Mouse (Mus musculus): ENCODE measurements around the gene Grik5.

Grik5 gene

DNA sequence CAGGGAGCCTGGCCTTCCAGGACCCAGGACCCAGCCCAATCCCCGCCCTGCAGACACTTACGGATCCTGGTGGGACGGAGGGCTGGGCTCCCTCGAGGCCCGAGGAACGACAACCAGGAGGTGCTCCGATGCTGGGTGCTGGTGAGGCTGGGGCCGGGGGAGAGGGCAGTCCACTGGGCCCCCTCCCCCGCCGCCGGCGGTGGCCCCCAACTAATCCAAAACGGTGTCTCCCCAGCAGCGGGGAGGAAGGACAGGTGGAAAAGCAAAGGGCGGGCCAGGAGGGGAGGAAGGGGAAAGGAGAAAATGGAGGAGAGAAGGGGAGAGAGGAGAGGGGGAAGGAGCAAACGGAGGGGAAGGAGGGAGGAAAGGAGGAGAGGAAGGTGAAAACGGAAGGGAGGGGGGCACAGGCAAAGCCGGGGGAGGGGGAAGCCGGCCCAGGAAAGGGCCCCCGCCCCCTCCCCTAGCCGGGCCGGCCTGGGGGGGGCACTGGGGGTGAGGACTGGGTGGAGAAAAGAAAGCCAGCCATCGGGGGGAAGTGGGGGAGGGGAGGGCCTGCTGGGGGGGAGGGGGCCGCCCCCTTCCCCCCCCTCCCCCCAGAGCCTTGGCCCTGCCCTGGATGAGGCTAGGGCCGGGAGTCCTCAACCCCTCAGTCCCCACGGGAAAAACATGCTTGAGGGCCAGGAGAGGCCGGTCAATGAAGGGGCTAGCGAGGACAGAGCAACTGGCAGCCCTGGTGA lies at the start of gene Grik5, which contains the start of gene Zfp574:
Grik5 (minus strand) TSS at position 368 of the 737 bp plus-strand sequence.
Zfp574 (plus strand) TSS at position 589 of the 737 bp plus-strand sequence.
- DNase-seq (ENCODE audit: low spot score): no peak

DNA sequence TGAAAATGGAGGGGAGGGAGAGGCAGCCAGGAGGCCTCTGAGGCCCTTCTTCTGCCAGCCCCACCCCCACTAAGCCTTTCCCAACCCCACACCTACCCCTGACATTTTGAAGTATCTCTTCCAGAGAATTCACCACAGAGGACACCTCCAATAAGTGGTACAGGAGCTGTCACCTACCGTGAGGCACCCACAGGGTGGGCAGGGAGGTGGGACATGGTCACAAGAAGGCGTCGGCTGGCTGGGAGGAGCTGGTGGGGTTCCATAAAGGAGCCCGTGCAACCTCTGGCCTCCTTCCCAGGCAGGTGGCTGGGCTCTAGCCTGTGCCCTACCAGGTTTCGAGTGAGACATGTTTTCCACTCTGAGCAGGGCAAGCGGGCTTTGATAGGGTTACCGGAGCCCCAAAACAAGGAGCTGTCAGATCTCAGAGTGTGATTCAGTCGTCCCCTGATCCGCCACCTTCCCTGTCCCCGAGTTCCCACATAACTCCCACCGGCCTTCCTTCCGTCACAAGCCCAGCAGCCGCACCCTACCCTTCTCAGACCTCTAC lies 49.2 kb upstream of the Grik5 start:
- no peak for DNase-seq (ENCODE audit: low spot score)

DNA sequence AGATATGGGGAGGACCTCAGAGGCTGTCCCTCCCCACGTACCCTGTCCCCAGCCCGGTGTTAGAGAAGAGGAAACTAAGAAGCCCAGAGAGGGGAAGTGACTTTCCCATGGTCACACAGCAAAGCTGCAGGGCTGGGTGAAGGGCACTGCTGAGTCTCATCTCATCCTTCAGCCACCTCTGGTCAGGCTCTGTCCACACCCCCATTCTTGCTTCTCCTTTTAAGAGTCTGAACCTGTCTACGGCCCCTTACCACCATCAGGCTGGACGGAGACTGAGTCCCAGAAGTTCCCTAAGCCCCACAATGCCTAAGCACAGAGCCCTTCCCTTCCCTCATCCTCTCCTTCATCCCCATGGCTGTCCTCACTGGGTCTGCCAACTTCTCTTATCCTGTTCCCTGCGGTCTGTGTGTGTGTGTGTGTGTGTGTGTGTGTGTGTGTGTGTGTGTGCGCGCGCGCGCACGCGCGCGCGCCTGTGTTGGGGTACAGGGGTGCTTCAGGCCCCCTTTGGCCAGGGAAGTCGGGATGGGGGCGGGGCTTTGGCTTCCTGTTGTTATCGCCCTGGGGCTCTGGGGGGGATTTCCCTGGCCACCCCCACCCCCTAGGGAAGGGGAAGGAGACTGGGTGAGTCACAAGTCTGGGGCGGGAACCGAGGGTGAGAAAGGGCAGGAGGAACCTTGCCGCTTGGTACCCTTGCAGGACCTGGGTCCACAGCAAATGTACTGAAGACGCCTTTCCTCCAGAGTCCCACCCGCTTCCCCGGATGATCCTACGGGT lies 48.1 kb upstream of the Grik5 start:
- peak; percentile 42 for DNase-seq (ENCODE audit: low spot score)

DNA sequence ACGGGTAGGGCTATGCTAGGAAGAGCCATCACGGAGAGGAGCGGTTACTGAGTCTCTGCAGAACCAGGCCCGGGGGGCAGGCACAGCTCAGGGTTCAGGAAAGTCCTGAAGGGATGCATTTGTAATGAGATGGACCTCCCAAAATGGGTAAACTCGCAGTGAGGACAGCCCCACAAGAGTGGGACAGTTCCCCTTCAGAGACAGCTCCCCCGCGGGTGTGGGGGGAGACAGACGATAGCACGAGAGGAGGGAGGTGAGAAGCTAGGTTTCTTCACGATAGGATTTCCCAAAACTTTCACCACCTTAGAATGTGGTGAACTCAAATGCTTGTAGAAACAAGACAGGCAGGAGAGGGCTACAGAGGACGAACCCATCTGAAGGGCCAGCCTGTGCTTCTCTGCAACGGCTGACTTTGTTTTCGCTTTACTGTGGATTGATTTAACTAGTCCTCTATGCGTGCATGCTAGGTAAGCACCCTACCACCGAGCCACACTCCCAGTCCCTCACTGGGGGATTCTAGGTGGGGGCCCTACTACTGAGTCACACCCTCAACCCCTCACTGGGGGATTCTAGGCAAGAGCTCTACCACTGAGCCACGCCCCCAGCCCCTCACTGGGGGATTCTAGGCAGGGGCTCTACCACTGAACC lies 40.9 kb upstream of the Grik5 start:
- no peak for DNase-seq (ENCODE audit: low spot score)

DNA sequence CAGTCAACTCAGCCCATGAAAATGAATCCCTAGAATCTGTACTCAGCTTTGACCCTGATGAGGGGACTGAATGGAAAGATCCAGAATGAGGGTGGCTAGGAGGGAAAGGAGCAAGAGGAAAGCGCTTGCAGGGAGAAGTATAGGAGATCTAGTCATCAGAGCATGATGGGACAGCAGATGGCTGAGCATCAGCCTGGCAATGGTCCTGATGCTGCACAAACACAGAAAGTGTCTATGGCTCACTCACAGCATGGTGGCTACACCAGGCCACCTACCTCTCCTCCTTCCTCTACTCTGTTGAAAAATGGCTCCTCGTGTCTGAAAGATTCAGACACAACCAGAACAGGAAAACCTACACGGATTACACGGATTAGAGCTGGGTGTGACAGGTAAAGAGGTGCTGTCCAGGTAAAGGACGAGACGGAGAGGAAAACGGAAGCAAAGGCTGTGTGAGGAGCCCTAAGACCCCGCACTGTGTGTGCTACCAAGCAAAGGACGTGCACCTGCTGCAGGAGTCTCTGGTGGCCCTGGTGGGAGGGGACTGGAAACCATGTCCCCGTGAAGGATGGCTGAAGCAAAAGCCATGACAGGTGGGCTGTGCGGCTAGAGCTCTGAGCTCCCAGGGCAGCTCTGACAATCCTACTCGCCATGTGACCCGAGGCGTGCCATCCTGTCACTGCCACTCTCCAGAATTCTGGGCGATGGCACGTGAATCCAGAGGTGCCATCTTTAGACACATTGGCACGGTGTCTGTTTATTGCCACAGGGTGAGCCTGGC lies 40.2 kb upstream of the Grik5 start:
- no peak for DNase-seq (ENCODE audit: low spot score)

DNA sequence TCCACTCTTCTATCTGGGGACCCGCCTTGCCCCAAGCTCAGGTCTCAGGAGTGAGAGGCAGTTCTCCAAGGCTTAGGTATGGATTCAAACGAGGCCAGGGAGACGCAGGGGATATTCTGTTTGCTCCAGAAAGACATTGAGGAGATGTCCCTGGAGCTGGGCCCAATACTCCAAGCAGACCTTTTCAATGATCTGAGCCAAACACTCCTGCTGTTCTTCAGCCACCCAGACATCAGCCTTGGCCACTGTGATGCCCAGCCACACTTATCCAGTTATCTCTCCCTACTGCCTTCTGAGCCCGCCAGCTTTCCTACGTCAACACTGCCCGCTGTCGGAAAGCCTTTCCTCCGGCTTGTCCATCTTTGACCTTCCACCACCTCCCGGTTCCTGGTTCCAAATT lies 38.2 kb upstream of the Grik5 start:
- no peak for DNase-seq (ENCODE audit: low spot score)

DNA sequence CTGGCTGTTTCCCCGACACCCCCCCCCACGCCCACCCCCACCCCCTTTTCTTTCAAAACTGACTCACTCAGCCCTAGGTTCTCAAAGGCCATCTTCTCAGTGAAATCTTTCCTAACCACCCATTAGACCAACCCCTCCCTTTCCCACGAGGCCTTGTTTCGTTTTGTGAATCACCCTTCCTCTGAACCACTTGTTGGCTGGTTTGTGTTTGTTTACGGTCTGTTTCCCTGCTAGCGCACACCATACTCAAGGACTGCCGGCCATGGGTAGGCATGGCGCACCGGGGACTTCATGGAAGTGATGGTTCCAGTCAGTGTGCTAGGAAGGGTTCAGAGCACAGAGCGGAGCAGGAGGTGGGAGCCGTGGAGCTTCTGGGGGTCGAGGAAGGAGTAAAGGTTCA lies 37.2 kb upstream of the Grik5 start:
- DNase-seq (ENCODE audit: low spot score): no peak

DNA sequence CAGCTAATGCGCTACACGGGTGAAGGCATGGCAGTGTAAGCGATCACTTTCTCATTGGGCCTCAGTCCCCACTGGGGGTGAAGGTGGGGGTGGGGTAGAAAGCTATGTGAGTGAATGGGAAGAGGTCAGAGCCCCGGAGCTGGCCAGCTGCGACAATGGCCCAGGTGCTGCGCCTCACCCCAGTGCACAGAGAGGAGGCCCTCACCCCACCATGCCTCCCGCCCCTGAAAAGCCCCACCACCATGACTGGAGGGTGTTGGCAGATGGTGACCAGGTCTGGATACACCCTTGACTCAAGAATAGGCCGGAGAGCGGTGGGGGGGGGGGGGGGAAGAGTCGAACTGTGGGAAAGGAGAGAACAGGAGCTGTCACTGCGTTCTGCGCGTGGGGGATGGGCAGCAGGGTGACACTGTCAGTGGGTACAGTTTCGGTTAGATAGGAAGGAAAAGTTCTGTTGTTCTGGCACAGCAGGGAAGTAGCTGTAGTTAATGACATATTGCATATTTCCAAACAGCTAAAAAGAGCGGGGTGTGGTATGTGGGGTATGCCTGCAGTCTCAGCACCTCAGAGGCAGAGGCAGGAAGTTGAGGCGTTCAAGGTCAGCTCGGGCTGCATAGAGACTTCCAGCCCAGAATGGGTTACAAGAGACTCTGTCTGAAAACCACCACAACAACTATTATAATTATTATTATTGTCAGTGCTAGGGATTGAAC lies 34.8 kb upstream of the Grik5 start:
- no peak for DNase-seq (ENCODE audit: low spot score)

DNA sequence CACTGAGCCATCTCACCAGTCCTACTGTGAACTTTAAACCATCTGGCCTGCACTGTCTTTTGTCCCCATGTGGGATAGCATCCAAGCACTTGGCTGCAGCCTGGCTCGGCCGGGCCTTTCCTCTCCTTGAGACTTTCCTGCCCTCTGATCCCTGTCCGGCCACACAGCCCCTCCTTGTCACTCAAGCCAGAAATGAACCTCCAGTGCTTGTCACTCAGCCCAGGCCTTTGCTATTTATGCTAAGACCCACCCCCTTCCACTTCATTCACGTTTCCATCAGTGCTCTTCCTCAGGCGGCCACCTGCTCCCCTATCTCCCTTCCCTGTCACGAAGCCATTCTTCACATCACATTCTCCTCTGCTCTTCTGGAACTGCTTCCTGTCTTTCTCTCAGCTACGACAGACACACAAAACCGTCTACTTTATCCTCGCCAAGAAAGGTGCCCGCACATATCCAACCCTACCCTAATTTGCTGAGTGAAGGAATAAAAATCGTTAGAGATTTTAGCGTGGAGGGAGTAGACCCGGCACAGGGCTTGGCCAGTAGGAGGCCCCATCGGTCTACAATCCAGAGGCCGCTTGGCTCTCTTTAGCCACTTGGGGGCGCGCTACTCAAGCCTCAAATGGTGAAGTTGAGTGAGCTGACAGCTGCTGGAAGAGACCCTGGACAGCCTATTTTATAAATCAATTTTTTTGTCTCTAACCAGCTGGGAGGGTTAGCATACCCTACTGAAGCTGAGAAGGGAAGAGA lies 33.4 kb upstream of the Grik5 start:
- peak; percentile 80 for DNase-seq (ENCODE audit: low spot score)

DNA sequence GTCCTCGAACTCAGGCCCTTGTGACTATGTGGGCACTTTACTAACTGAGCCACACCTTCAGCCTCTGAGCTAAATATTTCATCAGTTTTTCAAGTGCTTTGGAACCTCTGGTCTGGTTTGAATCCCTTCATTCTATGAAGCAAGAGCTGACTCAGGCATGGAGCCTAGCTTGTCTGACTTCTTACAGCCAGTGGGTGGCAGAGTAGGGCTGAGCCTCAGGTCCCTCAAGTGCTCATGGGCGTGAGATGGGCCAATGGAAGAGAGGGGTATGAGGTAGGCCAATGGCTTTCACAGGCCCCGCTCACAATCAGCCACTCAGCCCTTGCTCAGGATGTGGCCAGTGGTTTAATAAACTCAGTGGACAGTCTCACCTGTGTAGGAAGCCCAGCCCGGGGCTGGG lies 27.4 kb upstream of the Grik5 start:
- no peak for DNase-seq (ENCODE audit: low spot score)

DNA sequence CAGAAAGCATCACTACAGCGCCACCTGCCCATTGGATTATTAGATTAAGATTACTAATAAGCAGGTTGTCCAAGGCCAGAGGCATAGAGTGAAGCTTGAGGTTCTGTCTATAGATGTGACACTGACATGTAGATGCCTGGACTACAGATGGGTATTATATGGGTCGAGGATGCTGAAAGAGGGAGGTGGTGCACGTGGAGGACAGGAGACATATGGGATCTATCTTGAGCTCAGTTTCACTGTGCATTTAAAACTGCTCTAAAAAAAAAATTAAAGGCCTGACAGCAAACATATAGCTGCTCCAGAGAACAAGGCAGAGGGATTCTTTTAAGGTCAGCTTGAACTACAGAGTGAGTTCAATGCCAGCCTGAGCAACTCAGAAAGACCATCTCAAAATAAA lies 26.0 kb upstream of the Grik5 start:
- DNase-seq (ENCODE audit: low spot score): no peak

DNA sequence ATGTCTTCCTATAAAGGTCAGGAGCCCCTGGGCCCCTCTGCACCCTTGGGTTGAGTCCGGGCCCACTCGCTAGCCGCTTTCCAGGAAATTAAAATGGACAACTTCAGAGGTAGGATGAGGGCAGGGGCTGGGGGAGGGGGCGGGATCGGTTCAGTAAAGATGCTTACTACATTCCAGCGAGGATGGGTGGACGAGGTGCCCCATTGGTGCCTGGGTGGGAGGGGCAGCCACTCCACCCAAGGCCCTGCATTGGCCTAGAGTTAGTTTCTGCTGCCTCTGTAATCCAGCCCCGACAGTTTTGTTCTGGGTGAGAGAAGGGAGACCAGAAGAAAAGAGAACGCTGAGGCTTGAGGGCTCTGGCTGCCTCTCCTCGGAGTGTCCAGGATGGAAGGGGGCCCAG lies 17.7 kb upstream of the Grik5 start:
- DNase-seq (ENCODE audit: low spot score): no peak

DNA sequence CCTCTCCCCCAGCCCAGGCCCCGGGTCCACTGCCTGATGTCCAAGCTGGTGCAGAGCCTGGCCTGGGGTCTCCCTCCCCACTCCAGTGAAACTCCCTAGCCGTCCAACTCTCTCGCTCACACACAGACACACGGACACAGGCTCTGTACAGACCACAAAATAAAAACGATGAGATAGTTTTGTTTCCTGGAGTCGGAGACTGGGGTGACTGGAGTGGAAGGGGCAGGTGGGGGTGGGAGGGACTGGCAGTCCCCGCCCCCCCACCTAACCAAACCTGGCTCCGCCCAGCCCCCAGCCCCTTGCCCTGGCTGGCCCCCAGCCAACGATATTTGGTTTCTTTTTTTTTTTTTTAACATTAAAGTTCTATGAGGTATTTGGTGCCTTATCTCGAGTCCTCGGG lies 16.8 kb upstream of the Grik5 start:
- DNase-seq (ENCODE audit: low spot score): no peak

DNA sequence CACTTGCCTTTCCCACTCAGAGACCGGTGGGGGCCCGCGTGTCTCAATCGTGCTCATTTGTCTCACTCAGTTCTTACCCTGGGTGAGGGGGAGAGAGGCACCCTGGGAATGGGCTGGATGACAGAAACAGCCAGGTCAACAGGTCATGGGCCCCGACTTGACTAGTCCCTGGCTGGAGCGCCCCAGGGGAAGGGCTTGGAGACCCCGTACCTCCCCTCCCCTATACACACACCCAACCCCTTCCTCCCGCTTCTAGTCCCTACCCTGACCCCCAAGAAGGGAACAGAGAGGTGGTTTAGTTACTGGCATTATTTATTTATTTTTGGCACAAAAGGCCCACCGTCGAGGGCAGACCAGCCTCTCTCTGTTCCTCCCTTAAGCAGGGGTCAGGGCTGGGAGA lies 16.4 kb upstream of the Grik5 start:
- DNase-seq (ENCODE audit: low spot score): no peak

DNA sequence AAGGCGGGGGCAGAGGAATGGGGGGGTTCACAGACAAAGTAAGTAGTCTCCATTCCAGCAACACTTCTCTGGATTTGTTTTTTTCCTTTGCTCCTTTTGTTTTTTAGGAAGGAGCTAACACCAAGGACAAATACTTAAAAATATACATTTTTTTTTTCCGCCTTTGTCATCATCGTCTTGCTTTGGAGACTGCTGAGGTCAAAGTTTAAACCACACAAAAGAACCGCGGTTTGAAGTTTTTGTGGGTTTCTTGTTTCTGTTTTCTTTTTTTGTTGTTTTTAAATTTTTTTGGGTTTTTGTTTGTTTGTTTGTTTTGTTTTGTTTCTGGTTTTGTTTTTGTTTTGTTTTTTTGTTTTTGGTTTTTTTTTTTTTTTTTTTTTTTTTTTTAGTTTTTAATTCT lies 15.8 kb upstream of the Grik5 start:
- DNase-seq (ENCODE audit: low spot score): no peak

DNA sequence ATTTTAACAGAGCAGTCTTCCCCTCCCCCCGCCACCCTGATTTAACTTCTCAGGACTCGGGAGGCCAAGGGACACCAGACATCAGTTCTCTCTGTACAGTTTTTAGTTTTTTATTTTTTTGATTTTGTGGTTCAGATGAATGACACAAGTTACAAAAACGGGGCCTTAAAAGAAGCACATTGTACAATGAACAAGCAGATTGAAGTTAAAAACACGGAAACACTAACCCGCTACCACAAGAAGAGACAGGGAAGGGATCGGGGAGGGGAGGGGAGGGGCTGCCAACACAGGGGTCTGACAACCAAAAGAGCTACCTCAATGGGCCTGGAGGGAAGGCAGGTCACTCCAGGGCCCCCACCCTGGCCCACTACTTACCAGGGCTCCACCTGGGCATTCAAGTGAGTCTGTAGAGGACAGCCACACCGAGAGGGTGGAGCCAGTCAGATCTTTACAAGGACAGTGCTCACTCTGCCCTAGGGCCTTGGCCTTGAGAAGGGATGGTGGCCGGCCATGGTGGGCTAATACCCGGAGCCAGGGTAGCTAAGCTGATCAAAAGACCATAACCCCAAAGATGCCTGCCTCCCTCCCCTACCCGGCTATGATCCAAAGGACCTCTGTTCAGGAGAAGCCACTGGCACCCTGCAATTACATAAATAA lies 15.2 kb upstream of the Grik5 start:
- no peak for DNase-seq (ENCODE audit: low spot score)

DNA sequence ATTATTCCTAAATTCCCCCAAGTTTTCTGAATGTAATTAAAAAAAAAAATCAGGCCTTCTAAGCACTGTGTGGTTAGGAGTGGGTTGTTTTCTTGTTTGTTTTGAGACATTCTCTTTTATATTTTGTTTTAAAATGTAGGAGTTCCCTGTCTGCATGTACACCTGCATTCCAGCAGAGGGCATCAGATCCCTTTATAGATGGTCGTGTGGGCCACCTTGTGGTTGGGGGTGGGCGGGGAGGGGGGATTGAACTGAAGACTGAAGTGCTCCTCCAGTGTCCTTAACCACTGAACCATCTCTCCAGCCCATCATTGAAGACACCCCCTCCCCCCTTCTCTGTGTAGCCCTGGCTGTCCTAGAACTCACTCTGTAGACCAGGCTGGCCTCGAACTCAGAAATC lies 14.5 kb upstream of the Grik5 start:
- DNase-seq (ENCODE audit: low spot score): no peak

DNA sequence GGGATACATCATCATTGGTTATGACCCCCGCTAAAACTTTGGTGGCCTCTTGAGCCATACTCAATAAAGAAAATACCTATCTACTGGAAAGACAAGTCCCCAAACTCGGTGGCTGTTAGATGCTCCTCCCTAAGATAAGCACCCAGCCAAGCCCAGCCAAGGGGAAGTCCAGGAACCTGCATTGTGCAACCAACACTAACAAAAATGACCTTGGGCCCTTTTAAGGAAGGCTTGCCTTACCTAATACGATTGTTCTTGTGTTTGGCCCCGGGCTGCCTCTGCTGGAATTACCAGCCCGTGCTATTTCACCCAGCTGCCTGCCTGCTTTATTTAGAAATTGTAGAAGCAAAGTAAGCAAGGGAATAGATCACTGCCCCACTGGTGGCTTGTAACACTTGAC lies 12.5 kb upstream of the Grik5 start:
- DNase-seq (ENCODE audit: low spot score): no peak

DNA sequence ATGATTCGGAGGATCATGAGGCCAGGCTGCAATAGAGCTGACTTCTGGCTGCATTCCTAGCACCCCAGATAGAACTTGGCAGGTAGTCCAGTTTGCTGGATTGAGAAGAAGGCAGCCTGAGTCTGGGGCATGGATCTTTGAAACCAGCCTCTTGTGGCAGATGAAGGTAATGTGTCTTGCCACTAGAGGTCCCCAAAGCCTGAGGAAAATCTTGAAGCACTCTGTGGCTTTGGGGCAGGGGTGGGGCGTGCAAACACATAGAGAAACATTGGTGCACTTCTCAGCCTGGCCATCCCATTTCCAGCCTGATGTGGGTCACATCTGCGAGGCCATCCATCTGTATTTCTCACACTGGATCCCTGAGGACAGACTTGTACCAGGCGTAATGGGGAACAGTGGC lies 10.4 kb upstream of the Grik5 start:
- peak; percentile 20 for DNase-seq (ENCODE audit: low spot score)

DNA sequence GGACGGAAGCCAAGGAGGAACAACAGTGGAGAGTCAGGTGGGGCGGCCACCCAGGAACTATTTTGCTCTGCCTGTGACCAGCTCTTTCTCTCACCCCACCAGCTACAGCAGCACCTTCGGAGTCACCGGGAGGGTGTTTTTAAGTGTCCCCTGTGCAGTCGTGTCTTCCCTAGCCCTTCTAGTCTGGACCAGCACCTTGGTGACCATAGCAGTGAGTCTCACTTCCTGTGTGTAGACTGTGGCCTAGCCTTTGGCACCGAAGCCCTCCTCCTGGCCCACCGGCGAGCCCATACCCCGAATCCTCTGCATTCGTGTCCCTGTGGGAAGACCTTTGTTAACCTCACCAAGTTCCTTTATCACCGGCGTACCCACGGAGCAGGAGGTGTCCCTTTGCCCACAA lies 8.3 kb upstream of the Grik5 start:
- no peak for DNase-seq (ENCODE audit: low spot score)
